Mouse (Mus musculus) kidney, adult 2 months (tissue): ENCODE results near the gene Npm1.

ENCODE experiments used
- CTCF ChIP-seq: fragments of 200-500 bp; conservative IDR thresholded peaks from 2 replicates; pipeline ENCODE4 v1.5.1; 2011; ENCODE audit warnings: low read depth, mild to moderate bottlenecking, control low read depth, low read length, moderate library complexity, mixed read lengths; ENCODE audit not compliant: insufficient read depth, insufficient read length
- POLR2A ChIP-seq: fragments of 200-500 bp; IDR thresholded peaks from one replicate; pipeline ENCODE4 v1.6.1; 2011; ENCODE audit warnings: low read depth, low read length, control low read depth

- TF ChIP-seq POLR2A (no peak), CTCF (no peak)
Observed at GRCm38 (mm10) chr11:33207411-33207810, 44.4 kb upstream of the Npm1 start.
